Mouse (Mus musculus) 3T3-L1 (cell line): ENCODE data around the gene Slx1b.

Source experiments
- DNase-seq: peaks from one replicate; pipeline ENCODE4 v3.0.0-alpha.2; 2015; ENCODE audit warnings: low read depth, low spot score

Slx1b gene

GRCm38 (mm10) chr7:126676631-126677220 lies 18.9 kb downstream of the Slx1b start:
- DNase-seq: no peak

GRCm38 (mm10) chr7:126676207-126676606 lies 19.4 kb downstream of the Slx1b start, which contains the start of gene Sult1a1:
Sult1a1 (minus strand) TSS chr7:126676432.
- DNase-seq: no peak

GRCm38 (mm10) chr7:126675104-126675503 lies 20.5 kb downstream of the Slx1b start:
- DNase-seq: no peak

- DNase-seq: no peak
Measured at GRCm38 (mm10) chr7:126672111-126672510, 23.5 kb downstream of the Slx1b start.

- DNase-seq: no peak
Measured at GRCm38 (mm10) chr7:126670152-126670551, 25.4 kb downstream of the Slx1b start.

GRCm38 (mm10) chr7:126668452-126668851 lies 27.1 kb downstream of the Slx1b start:
- no peak for DNase-seq

GRCm38 (mm10) chr7:126667495-126668090 lies 28.0 kb downstream of the Slx1b start:
- DNase-seq: no peak

- no peak for DNase-seq
Measured at GRCm38 (mm10) chr7:126665269-126665668, 30.3 kb downstream of the Slx1b start.

- DNase-seq: peak; percentile 13
Measured at GRCm38 (mm10) chr7:126663646-126664045, 31.9 kb downstream of the Slx1b start.

GRCm38 (mm10) chr7:126659771-126660170 lies 35.8 kb downstream of the Slx1b start:
- no peak for DNase-seq

GRCm38 (mm10) chr7:126657522-126657921 lies 38.1 kb downstream of the Slx1b start:
- DNase-seq: no peak

- DNase-seq: no peak
Measured at GRCm38 (mm10) chr7:126655695-126656094, 39.9 kb downstream of the Slx1b start.

- no peak for DNase-seq
Measured at GRCm38 (mm10) chr7:126653991-126654390, 41.6 kb downstream of the Slx1b start.

- DNase-seq: no peak
Measured at GRCm38 (mm10) chr7:126650852-126651251, 44.7 kb downstream of the Slx1b start.

- peak; percentile 88 for DNase-seq
Measured at GRCm38 (mm10) chr7:126649231-126650051, 46.1 kb downstream of the Slx1b start, which contains the start of gene Sgf29. Sgf29 (plus strand) TSS chr7:126649309.

- peak; percentile 29 for DNase-seq
Measured at GRCm38 (mm10) chr7:126648486-126648885, 47.1 kb downstream of the Slx1b start.

GRCm38 (mm10) chr7:126645708-126646107 lies 49.9 kb downstream of the Slx1b start:
- DNase-seq: no peak

GRCm38 (mm10) chr7:126644914-126645313 lies 50.7 kb downstream of the Slx1b start:
- no peak for DNase-seq

GRCm38 (mm10) chr7:126644345-126644744 lies 51.2 kb downstream of the Slx1b start:
- DNase-seq: no peak

GRCm38 (mm10) chr7:126643244-126643617 lies 52.4 kb downstream of the Slx1b start:
- peak; percentile 72 for DNase-seq

GRCm38 (mm10) chr7:126642545-126643243 lies 52.9 kb downstream of the Slx1b start:
- peak; percentile 31 for DNase-seq
